Mouse (Mus musculus) kidney, embryonic 16.5 days (tissue): ENCODE results near the gene BC048562. TPM values are rescaled to one million over a fixed set of nuclear protein-coding genes. Genes with fewer than 3 reads are reported as not detected.

Experiments
- ATAC-seq: fragments of 200-750 bp; cut with Nextera tagmentation; 2 replicates; pipeline ENCODE4 v1.8.0; 2017; ENCODE audit warnings: moderate TSS enrichment; ENCODE audit not compliant: low FRiP score, low TSS enrichment
- H3K27ac ChIP-seq: fragments of 300-500 bp; sonication (generic); 2 replicates; pipeline ENCODE4 v1.5.1; 2014; ENCODE audit warnings: low read length
- H3K27me3 ChIP-seq: fragments of 300-500 bp; sonication (generic); 2 replicates; pipeline ENCODE4 v1.6.1; 2014; ENCODE audit warnings: low read length, control low read depth, mixed read lengths; ENCODE audit not compliant: insufficient read depth
- H3K36me3 ChIP-seq: fragments of 300-500 bp; sonication (generic); 2 replicates; pipeline ENCODE4 v1.6.1; 2014; ENCODE audit warnings: low read length, control low read depth, mixed read lengths; ENCODE audit not compliant: insufficient read depth
- H3K4me1 ChIP-seq: fragments of 300-500 bp; sonication (generic); 2 replicates; pipeline ENCODE4 v1.6.1; 2014; ENCODE audit warnings: low read length, control low read depth, mixed read lengths; ENCODE audit not compliant: insufficient read depth
- H3K4me2 ChIP-seq: fragments of 300-500 bp; sonication (generic); replicated peaks from 2 replicates; pipeline ENCODE4 v1.6.1; 2014; ENCODE audit warnings: low read depth, low read length
- H3K4me3 ChIP-seq: fragments of 300-500 bp; sonication (generic); 2 replicates; pipeline ENCODE4 v1.5.1; 2014; ENCODE audit warnings: mild to moderate bottlenecking, low read length
- H3K9ac ChIP-seq: fragments of 300-500 bp; sonication (generic); replicated peaks from 2 replicates; pipeline ENCODE4 v1.6.1; 2014; ENCODE audit warnings: low read length
- H3K9me3 ChIP-seq: fragments of 300-500 bp; sonication (generic); 2 replicates; pipeline ENCODE4 v1.6.1; 2016; ENCODE audit warnings: low read length, control low read depth
- WGBS: fragments of 180-500 bp; shearing (Covaris S2); extraction: QIAGEN DNeasy Blood & Tissue Kit; methylation state at CpG from one replicate; pipeline ENCODE4 v1.1.7; 2014; 5-methylcytosine and 5-hydroxymethylcytosine counted together
- polyA plus RNA-seq: library from polyadenylated mRNA; unstranded; fragments of >200 nt; fragmentation: Nextera tagmentation; extraction: Ambion mirVana; gene quantifications from 2 replicates; pipeline ENCODE4 v1.2.1, GENCODE M21; 2015

BC048562 gene
- polyA plus RNA-seq, 1 experiment from 2014 or later: not detected

DNA sequence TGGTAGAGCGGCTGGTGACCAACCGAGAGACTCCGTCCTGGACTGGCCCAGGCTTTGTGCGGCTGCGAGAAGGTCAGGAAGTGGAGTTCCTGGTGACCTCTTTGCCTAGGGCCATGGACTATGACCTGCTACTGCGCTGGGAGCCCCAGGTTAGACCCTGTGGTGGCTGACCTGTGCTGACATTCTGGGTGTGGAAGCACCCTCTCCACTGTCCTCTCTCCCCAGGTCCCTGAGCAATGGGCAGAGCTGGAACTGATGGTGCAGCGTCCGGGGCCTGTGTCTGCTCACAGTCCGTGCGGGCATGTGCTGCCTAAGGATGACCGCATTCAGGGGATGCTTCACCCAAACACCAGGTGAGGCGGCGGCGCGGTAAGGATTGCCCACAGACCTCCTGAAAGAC lies 47.7 kb downstream of the BC048562 start:
- 92% methylated on average over 15 of the region's 15 CpGs for WGBS
- H3K4me3 ChIP-seq: no peak overlapping the region
- H3K36me3 ChIP-seq: peaks cover 67% of the 10 kb centered on the region
- ATAC-seq: no peak
- H3K4me1 ChIP-seq: peaks cover 18% of the 10 kb centered on the region
- H3K9ac ChIP-seq: no peak overlapping the region
- H3K27me3 ChIP-seq: no peaks in the 10 kb centered on the region
- no peak overlapping the region for H3K4me2 ChIP-seq
- no peak overlapping the region for H3K27ac ChIP-seq
- no peaks in the 10 kb centered on the region for H3K9me3 ChIP-seq

GRCm38 (mm10) chr9:108485301-108485875 lies 49.1 kb downstream of the BC048562 start:
- Histone ChIP-seq H3K4me3 (no peak overlapping the region), H3K9me3 (no peaks in the 10 kb centered on the region), H3K9ac (no peak overlapping the region), H3K4me1 (peaks cover 14% of the 10 kb centered on the region), H3K4me2 (no peak overlapping the region), H3K36me3 (peaks cover 75% of the 10 kb centered on the region), H3K27me3 (no peaks in the 10 kb centered on the region), H3K27ac (no peak overlapping the region)
- no peak for ATAC-seq
- WGBS: 98% methylated on average over 19 of the region's 19 CpGs

DNA sequence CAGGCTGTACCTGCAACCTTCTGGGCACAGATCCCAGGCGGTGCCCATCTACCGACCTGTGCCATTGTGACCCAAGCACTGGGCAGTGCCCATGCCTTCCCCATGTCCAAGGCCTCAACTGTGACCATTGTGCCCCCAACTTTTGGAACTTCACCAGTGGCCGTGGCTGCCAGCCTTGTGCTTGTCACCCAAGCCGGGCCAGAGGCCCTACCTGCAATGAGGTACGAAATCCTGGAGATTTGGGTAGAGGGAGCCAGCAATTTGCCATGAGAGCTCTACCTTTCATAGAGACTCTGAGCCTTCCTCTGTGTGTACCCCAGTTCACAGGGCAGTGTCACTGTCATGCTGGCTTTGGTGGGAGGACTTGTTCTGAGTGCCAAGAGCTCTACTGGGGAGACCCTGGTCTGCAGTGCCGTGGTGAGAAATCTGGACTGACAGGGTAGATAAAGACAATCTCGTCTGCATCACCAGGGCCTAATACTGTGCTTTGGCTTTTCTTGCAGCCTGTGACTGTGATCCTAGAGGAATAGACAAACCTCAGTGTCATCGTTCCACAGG lies 50.8 kb downstream of the BC048562 start:
- no peak overlapping the region for H3K9ac ChIP-seq
- ATAC-seq: no peak
- H3K36me3 ChIP-seq: peaks cover 70% of the 10 kb centered on the region
- peaks cover 15% of the 10 kb centered on the region for H3K4me1 ChIP-seq
- no peak overlapping the region for H3K27ac ChIP-seq
- no peaks in the 10 kb centered on the region for H3K27me3 ChIP-seq
- no peaks in the 10 kb centered on the region for H3K9me3 ChIP-seq
- no peak overlapping the region for H3K4me2 ChIP-seq
- H3K4me3 ChIP-seq: no peak overlapping the region
- 94% methylated on average over 8 of the region's 8 CpGs for WGBS

DNA sequence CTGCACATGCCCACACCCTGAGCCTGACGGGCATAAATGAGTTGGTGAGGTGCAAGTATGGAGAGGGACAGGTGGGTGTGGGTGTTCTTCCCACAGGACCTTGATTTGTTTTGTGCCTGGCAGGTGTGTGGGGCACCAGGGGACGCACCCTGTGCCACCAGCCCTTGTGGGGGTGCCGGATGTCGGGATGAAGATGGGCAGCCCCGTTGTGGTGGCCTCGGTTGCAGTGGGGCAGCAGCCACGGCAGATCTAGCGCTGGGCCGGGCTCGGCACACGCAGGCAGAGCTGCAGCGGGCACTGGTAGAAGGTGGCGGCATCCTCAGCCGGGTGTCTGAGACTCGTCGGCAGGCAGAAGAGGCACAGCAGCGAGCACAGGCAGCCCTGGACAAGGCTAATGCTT lies 52.1 kb downstream of the BC048562 start:
- ATAC-seq: no peak
- Histone ChIP-seq H3K36me3 (peaks cover 76% of the 10 kb centered on the region), H3K27ac (no peak overlapping the region), H3K4me1 (peaks cover 21% of the 10 kb centered on the region), H3K4me2 (no peak overlapping the region), H3K9me3 (no peaks in the 10 kb centered on the region), H3K27me3 (no peaks in the 10 kb centered on the region), H3K9ac (no peak overlapping the region), H3K4me3 (no peak overlapping the region)
- WGBS: 94% methylated on average over 17 of the region's 17 CpGs

DNA sequence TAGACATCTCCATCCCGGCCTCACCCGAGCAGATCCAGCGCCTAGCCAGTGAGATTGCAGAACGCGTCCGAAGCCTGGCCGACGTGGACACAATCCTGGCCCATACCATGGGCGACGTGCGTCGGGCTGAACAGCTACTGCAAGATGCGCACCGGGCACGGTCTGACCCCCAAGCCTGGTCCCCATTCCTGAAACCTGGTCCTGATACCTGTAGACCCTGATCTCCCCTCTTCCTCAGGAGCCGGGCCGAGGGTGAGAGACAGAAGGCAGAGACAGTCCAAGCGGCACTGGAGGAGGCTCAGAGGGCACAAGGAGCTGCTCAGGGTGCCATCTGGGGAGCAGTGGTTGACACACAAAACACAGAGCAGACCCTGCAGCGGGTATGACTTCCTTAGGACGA lies 52.9 kb downstream of the BC048562 start:
- Histone ChIP-seq H3K27me3 (no peaks in the 10 kb centered on the region), H3K36me3 (peaks cover 76% of the 10 kb centered on the region), H3K27ac (no peak overlapping the region), H3K4me2 (no peak overlapping the region), H3K9me3 (no peaks in the 10 kb centered on the region), H3K4me3 (no peak overlapping the region), H3K4me1 (peaks cover 21% of the 10 kb centered on the region), H3K9ac (no peak overlapping the region)
- 95% methylated on average over 20 of the region's 20 CpGs for WGBS
- no peak for ATAC-seq

GRCm38 (mm10) chr9:108489702-108490558 lies 53.6 kb downstream of the BC048562 start:
- H3K27ac ChIP-seq: peak overlapping the region; percentile 98
- H3K36me3 ChIP-seq: peaks cover 78% of the 10 kb centered on the region
- WGBS: 62% methylated on average over 26 of the region's 26 CpGs
- peak overlapping the region; percentile 92 for H3K4me2 ChIP-seq
- H3K4me1 ChIP-seq: peaks cover 21% of the 10 kb centered on the region
- peak overlapping the region; percentile 95 for H3K4me3 ChIP-seq
- peak overlapping the region; percentile 94 for H3K9ac ChIP-seq
- H3K9me3 ChIP-seq: no peaks in the 10 kb centered on the region
- peak; percentile 28 for ATAC-seq
- no peaks in the 10 kb centered on the region for H3K27me3 ChIP-seq

DNA sequence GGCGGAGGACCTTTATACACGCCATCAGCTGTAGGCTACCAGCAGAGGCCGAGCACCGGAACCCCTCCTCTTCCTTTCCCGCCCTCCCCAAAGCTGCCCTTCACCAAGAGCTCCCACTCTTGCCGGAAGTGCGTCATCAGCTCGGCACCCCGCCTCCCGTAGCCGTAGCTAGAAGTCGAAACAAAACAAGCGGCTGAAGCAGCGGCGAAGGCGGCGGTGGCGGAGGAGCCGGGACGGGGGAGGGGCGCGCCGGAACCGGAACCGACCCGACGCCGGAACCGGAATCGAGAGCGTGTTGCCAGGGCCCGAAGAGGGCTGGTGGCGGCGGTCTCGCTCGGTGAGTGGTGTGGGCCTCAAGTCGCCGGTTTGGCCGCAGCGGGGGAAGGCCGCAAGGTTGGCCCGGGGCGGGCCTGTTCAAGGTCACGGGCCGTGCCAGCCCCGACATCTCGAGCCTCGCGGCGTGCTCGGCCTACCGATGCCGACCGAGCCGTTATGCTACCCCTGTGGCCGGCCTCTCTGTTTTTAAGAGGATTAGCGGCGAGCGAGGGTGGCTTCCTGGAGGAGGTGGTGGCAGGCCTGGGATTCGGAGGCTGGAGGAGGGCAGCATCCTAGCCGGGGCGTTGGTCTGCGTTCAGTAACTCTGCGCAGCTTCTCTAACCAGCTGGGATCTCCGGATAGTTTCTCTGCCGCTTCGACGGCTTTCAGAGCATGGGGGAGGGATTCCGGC lies 54.4 kb downstream of the BC048562 start, which contains the start of gene Usp19:
Gene Usp19 (plus strand): TSS at position 44 of the 727 bp plus-strand sequence.
- H3K4me3 ChIP-seq: peak within 1 kb of the TSS; percentile 95
- 0% methylated on average over 68 of the region's 69 CpGs for WGBS
- H3K9me3 ChIP-seq: no peaks in the 10 kb centered on the region
- ATAC-seq: peak; percentile 95
- peak within 1 kb of the TSS; percentile 92 for H3K4me2 ChIP-seq
- peaks cover 76% of the 10 kb centered on the region for H3K36me3 ChIP-seq
- H3K4me1 ChIP-seq: peaks cover 21% of the 10 kb centered on the region
- peak within 1 kb of the TSS; percentile 98 for H3K27ac ChIP-seq
- no peaks in the 10 kb centered on the region for H3K27me3 ChIP-seq
- peak within 1 kb of the TSS; percentile 94 for H3K9ac ChIP-seq

DNA sequence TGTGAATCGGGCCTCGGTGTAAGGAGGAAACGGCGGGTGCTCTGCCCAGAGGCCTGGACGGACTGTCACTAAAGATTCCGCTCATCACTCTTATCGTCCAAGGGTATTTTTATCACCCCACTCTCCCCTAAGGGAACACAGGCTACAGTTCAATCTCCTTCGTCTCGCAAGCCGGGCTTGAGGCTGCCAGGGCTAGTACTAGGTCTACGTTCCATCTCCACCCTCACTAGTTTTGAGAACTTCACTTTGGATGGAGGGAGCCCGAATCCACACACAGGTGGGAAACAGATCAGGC lies 55.0 kb downstream of the BC048562 start:
- H3K4me1 ChIP-seq: peaks cover 21% of the 10 kb centered on the region
- no peaks in the 10 kb centered on the region for H3K27me3 ChIP-seq
- peak overlapping the region; percentile 94 for H3K9ac ChIP-seq
- H3K27ac ChIP-seq: peak overlapping the region; percentile 98
- no peak for ATAC-seq
- peak overlapping the region; percentile 92 for H3K4me2 ChIP-seq
- whole genome bisulfite sequencing: 5% methylated on average over 12 of the region's 12 CpGs
- H3K4me3 ChIP-seq: peak overlapping the region; percentile 95
- no peaks in the 10 kb centered on the region for H3K9me3 ChIP-seq
- H3K36me3 ChIP-seq: peaks cover 76% of the 10 kb centered on the region

- no peaks in the 10 kb centered on the region for H3K27me3 ChIP-seq
- H3K4me2 ChIP-seq: peak overlapping the region; percentile 92
- no peaks in the 10 kb centered on the region for H3K9me3 ChIP-seq
- no peak for ATAC-seq
- peaks cover 21% of the 10 kb centered on the region for H3K4me1 ChIP-seq
- peak overlapping the region; percentile 94 for H3K9ac ChIP-seq
- peaks cover 76% of the 10 kb centered on the region for H3K36me3 ChIP-seq
- no peak overlapping the region; the same call in 1 of the 2 replicates for H3K27ac ChIP-seq
- peak overlapping the region; percentile 95 for H3K4me3 ChIP-seq
- 76% methylated on average over 16 of the region's 16 CpGs for WGBS
Measured at GRCm38 (mm10) chr9:108492043-108492750, 55.9 kb downstream of the BC048562 start.
